Mouse (Mus musculus): ENCODE data around the gene Dnah9.

GRCm38 (mm10) chr11:66122017-66122416 lies 46.3 kb downstream of the Dnah9 start:
- TF ChIP-seq CTCF (IDR thresholded peaks at IDR 0.05; ENCODE audit: low read depth, low read length) (peak; percentile 51), POLR2A (IDR thresholded peaks at IDR 0.05; ENCODE audit: insufficient read depth, low read length) (no peak)

All from ES-Bruce4 (cell line).